Mouse (Mus musculus) embryonic fibroblast, embryonic 13.5 days (primary cell): ENCODE data around the gene Ppp2r5e.

Experiments used
- CTCF ChIP-seq: IDR thresholded peaks from 2 replicates; pipeline ENCODE4 v1.5.1; 2011; ENCODE audit warnings: mild to moderate bottlenecking, control low read depth, low read length, moderate library complexity, borderline replicate concordance; ENCODE audit not compliant: insufficient read depth
- POLR2A ChIP-seq: IDR thresholded peaks from 2 replicates; pipeline ENCODE4 v1.6.1; 2011; ENCODE audit warnings: low read depth, mild to moderate bottlenecking, control low read depth, low read length, moderate library complexity

- TF ChIP-seq POLR2A (no peak), CTCF (no peak)
Observed at GRCm38 (mm10) chr12:75572271-75572670, 23.8 kb downstream of the Ppp2r5e start.
